Mouse (Mus musculus) brain, adult 10 weeks (tissue): ENCODE data around the gene Gm2163. TPM values are rescaled to one million over a fixed set of nuclear protein-coding genes. Genes with fewer than 3 reads are reported as not detected.

Experiments used
- polyA plus RNA-seq: library from polyadenylated mRNA; stranded (reverse); fragments of 350-450 nt; fragmentation: Illumina TruSeq; extraction: RNeasy Lipid Tissue Mini Kit (QIAGEN cat#74804); gene quantifications from one replicate; pipeline ENCODE4 v1.2.3, GENCODE M21; 2015; ENCODE audit warnings: low read depth, low replicate concordance

Gm2163 gene
- polyA plus RNA-seq, result 1.1 TPM

DNA sequence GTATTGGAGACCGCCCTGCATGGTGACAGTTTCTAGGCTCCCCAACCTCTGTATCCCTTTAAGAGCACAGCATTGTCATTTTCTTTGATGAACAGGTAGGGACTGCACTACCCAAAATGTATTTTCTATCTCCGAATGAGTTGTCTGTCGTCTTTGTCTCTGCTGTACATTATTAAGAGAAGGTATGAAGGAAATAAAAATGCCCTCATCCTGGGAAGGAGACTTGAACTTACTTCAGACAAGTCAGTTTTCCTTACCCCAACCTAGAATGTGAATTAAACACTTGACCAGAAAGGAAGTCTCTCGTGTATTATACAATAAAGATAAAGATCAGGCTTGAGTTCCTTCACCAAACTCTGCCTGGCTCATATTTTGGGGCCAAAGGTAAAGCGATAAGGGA lies at the start of gene Gm2163:
TSS of gene Gm2163 (plus strand) at position 301 of the 400 bp plus-strand sequence.

DNA sequence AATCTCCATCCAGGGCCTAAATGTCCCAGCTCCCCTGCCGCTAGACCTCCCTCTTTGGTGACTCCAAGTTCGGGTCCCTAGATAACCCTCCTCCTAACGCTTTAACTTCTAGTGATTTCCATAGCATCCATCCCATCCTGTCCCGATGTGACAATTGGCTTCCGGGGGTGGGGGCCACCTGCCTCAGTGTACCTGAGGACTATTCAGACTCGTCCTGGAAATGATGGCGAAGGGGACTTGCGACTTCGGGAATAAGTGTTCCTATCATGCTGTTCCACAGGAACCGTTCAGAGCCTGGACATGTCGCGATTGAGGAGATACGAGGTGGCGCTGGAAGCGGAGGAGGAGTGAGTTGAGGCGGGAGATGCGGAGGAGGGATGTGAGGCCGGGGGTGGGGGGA lies 27.5 kb upstream of the Gm2163 start, which contains the start of gene Gm21586:
TSS of gene Gm21586 (plus strand) at position 301 of the 400 bp plus-strand sequence.

DNA sequence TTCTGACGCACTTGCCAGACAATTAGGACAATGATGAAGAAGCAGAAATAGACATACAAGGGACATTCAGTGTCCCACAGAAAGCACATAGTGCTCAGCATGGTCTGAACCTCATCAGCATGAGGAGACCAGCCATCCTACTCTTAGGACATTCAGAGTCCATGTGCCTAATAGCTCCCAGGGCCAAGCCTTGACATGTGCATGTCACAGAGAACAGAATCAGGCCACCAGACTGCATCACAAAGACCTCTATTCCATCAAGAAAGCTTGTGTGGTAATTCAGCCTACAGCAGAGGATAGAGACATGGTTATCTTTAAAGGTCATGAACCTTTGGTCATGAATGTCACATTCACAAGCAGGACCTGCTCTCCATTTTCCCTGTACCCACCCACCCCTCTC lies 61.5 kb downstream of the Gm2163 start, which contains the start of gene Fam205a2:
TSS of gene Fam205a2 (minus strand) at position 101 of the 400 bp plus-strand sequence.

GRCm38 (mm10) chr4:42611895-42612294 lies 145.3 kb downstream of the Gm2163 start, which contains the start of gene Gm10591:
TSS of gene Gm10591 (plus strand) at chr4:42612195.

DNA sequence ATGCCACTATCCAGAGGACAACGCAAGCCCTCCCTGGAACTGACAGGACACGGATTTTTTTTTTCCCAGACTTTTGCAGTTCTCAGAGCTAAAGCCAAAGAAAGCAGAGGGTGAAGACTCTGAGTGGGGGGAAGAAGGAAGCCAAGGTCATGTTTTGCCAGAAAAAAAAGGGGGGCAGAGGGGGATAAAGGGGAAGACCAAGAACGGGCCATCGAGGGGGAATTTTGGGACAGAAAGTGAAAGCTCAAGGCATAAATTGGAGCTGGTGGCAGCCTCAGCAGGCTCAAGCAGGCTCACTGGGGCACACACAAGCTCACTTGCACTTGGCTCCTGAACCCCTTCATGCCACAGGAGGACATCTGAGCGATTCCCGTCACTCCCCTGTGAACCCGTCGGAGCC lies 162.9 kb downstream of the Gm2163 start, which contains the start of gene Gm2564:
TSS of gene Gm2564 (plus strand) at position 301 of the 400 bp plus-strand sequence.

Other genes starting within 250 kb of the Gm2163 start
- 7.0 TPM for gene Gm10600, start 226.1 kb upstream of the Gm2163 start, polyA plus RNA-seq
- gene Ccl21b, start 211.0 kb upstream of the Gm2163 start, polyA plus RNA-seq, result not detected
- not detected for gene Gm21953, start 172.5 kb upstream of the Gm2163 start, polyA plus RNA-seq
- not detected for gene Fam205a3, start 148.4 kb upstream of the Gm2163 start, polyA plus RNA-seq
- not detected for gene Gm21586, start 27.4 kb upstream of the Gm2163 start, polyA plus RNA-seq
- not detected for gene Fam205a2, start 61.4 kb downstream of the Gm2163 start, polyA plus RNA-seq
- gene Gm10591, start 145.4 kb downstream of the Gm2163 start, polyA plus RNA-seq, result not detected
- 1.4 TPM for gene Gm2564, start 163.0 kb downstream of the Gm2163 start, polyA plus RNA-seq
- 8.3 TPM for gene Ccl27b, start 188.5 kb downstream of the Gm2163 start, polyA plus RNA-seq
- gene Il11ra2, start 195.1 kb downstream of the Gm2163 start, polyA plus RNA-seq, result 0.43 TPM